Mouse (Mus musculus) mature B cell (primary cell): Measurements from ENCODE around the gene Olfr131.
"Not testable (repeated sequence)": the region's sequence is repeated elsewhere in the genome, so short reads cannot be mapped to it uniquely, and the experiment has no call there.

Experiments used
- in situ Hi-C: fragments of 300-500 bp; cut with MboI; formaldehyde crosslinking; loops from 2 replicates; pipeline ENCODE4 v1.14.3; 2019

The Olfr131 gene

DNA sequence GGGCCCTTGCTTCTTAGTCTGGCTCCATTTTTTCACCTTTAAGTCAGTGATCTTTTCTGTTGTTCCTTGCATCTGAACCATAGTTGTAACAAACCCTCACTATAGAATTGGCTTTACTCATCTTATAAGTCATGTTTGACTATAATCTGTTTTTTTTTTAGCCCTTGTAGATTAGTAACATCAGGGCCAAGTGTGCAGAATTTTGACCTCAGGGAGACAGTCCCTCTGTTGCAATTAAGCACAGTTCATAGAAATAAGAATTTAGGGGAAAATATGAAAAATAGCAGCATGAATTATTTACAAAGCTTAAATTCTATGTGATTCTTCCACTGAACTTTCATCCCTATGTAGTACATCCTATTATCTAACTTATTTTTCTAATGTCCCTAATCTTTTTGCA lies at the start of gene Olfr131:
Gene Olfr131 (minus strand): TSS at position 101 of the 400 bp plus-strand sequence.
- in situ Hi-C loops, result no loop called here

DNA sequence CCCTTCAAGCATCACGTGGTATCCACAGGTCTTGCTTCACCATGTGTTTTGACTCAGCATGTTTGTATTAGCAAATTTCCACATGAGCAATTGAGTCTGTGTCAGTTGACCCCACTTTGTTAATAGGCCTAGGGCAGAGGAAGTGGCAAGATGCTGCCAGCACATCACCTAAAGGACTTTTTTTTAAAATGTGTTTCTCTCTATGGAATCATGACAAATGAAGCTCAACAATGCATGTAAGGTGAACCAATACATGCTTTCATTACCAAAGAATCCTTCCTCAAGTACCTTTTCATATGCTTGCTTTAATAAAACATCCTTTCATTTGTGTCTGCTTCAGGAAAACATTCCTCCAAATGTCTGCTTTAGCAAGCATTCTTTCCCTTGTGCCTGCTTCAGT lies 45.9 kb upstream of the Olfr131 start, which contains the start of gene Olfr132:
Gene Olfr132 (minus strand): TSS at position 101 of the 400 bp plus-strand sequence.
- in situ Hi-C loops, result no loop called here

DNA sequence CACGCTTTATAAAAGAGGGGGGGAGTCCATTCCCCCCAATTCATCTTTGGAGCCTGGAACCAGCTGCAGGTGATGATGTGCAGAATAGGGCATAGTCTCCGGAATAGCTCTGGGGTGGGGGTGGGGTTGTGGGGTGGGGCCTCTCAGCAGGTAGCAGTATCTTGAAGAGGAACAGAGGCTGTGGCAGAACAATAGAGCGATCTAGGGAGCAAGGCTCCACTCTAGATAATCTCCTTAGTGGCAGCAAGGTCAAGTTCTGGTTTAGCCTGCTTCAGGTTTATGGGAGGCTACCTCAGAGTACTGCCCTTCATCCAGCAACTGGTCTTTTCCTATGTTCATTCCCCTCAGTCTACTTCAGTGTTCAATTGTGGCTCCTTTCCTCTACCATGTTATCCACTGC lies 36.9 kb upstream of the Olfr131 start:
- in situ Hi-C loops, result not testable (repeated sequence)

DNA sequence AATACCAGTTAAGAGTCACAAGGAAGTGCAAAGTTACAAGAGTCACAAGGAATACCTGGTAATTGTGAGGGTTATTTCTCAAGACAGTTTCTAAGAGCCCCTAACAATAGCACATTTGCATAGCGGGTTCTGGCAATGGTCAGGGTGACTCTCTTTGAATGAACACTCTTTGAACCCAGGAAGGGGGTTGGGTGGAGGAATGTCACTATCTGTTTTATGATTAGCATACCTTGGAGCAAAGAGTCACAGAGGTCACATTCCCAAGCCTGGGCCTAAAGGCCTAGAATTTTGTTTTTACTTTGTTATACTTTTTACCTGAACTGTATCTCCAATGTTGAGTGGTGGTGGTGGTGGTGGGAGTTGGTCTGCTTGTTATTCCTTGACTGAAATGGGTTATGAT lies 35.7 kb upstream of the Olfr131 start:
- in situ Hi-C loops, result not testable (repeated sequence)

DNA sequence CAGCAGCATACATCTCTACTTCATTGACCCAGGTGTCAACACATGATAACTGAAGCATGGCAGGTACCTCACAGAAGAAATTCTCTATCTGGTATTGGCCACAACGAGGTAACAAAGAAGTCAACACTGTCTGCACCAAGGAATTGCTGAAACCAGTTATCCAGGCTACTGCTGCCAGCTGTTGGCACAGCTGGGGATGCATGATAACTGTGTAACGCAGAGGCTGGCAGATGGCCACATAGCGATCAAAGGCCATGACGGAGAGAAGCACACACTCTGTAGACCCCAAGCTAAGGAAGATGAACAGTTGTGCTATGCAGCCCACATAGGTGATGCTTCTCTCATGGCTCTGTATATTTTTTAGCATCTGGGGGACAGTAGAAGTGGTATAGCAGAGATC lies 6.1 kb downstream of the Olfr131 start:
- in situ Hi-C loops, result no loop called here

DNA sequence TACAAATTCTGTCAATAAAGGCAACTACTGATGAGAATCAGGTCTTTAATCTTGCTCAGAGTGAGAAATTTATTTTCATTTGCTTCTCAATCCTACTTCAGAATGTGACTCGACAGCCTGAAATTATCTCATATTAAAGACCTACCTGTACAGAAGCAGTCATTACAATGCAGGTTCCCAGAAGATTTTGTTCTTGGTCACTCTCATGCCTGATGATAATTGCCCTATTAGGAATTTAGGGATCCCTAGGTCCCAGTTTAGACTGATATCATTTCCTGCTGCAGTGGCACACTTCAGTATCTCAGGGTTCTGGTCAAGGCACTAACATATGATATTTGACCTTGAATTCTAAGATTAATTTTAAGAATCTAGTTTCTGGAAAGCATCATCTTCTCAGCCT lies 24.9 kb downstream of the Olfr131 start, which contains the start of gene Olfr130:
Gene Olfr130 (plus strand): TSS at position 301 of the 400 bp plus-strand sequence.
- in situ Hi-C loops, result no loop called here

DNA sequence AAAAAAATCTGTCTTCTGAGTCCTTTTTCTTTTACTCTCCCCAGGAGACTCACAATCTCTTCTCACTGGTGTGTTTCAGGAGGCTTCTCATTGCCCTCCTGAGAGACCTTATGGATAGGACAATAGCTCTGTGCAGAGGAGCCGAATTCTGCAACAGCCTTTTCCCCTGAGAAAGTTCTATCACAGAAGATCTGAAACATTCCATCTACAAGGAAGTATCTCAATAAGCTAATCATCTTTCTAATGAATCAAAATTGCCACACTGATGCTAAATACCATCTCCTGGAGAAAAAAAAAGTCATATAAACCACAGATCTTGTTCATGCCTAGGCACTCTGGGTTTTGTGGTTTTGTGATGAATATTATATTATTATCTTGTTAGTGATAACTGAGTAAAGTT lies 28.5 kb downstream of the Olfr131 start, which contains the start of gene Olfr129:
Gene Olfr129 (minus strand): TSS at position 101 of the 400 bp plus-strand sequence.
- in situ Hi-C loops, result no loop called here
